Mouse (Mus musculus) megakaryocyte, embryonic 14.5 days (primary cell): ENCODE measurements at regions not wholly inside any gene's neighbourhood (a gene's known extent, or its start where the extent isn't known, plus 50 kb on each side); places are given as distances from the start of the nearest gene placed in this dataset.
"Not testable (repeated sequence)": the region's sequence is repeated elsewhere in the genome, so short reads cannot be mapped to it uniquely, and the experiment has no call there.

Source experiments
- H3K27me3 ChIP-seq: replicated peaks from 2 replicates; pipeline ENCODE3; 2012; ENCODE audit warnings: inconsistent platforms
- H3K36me3 ChIP-seq: replicated peaks from 2 replicates; pipeline ENCODE3; 2012; ENCODE audit warnings: low read length, inconsistent platforms, mixed read lengths
- H3K4me1 ChIP-seq: 2 replicates; pipeline ENCODE4 v1.6.1; 2012; ENCODE audit warnings: inconsistent platforms
- H3K4me3 ChIP-seq: replicated peaks from 2 replicates; pipeline ENCODE3; 2012; ENCODE audit warnings: moderate library complexity, mild to moderate bottlenecking, inconsistent platforms
- H3K9me3 ChIP-seq: 2 replicates; pipeline ENCODE4 v1.6.1; 2012; ENCODE audit warnings: inconsistent platforms
- FLI1 ChIP-seq: IDR thresholded peaks from 2 replicates; pipeline ENCODE4 v1.6.1; 2012; ENCODE audit warnings: low read length, inconsistent platforms, mixed read lengths
- GATA1 ChIP-seq: IDR thresholded peaks from 3 replicates; pipeline ENCODE4 v1.6.1; 2012; ENCODE audit warnings: mixed read lengths, low read length, inconsistent platforms, borderline replicate concordance

DNA sequence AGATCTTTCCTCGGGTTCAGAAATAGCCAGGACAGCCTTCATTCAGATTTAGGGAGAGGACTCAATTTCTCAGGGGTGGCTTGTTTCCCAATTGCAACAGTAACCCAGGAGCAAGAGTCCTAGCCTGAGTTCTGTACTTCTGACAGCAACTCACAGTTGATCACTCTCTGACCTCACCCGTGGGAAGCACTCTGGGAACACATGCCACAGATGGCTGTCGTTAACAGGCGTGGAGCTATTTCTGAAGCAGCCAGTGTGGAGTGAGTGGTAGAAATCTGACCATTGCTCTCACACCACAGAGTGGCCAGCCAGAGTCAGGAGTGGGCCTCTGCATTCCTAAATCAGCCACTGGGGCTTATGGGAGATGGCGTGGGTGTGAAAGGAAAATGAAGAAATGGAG, 63.3 kb downstream of the Rhob start:
- TF ChIP-seq GATA1 (no peak), FLI1 (no peak)
- H3K4me1 ChIP-seq = peaks cover 81% of the 10 kb centered on the region
- H3K9me3 ChIP-seq = no peaks in the 10 kb centered on the region

GRCm38 (mm10) chr12:8435651-8436348, 64.0 kb downstream of the Rhob start:
- not testable (repeated sequence) for H3K9me3 ChIP-seq, H3K4me3 ChIP-seq, H3K36me3 ChIP-seq, H3K27me3 ChIP-seq
- peaks cover 81% of the 10 kb centered on the region for H3K4me1 ChIP-seq

More for the DNA sequence above, 63.3 kb downstream of the Rhob start:
- H3K4me3 ChIP-seq = no peak overlapping the region
- H3K36me3 ChIP-seq = no peaks in the 10 kb centered on the region
- no peaks in the 10 kb centered on the region for H3K27me3 ChIP-seq

GRCm38 (mm10) chr12:8428228-8428990, 71.4 kb downstream of the Rhob start:
- H3K4me1 ChIP-seq = peaks cover 78% of the 10 kb centered on the region
- peaks cover 10% of the 10 kb centered on the region for H3K36me3 ChIP-seq
- peaks cover 10% of the 10 kb centered on the region for H3K27me3 ChIP-seq
- TF ChIP-seq FLI1 = no peak
- TF ChIP-seq GATA1 = no peak
- H3K4me3 ChIP-seq = peak overlapping the region; percentile 4
- H3K9me3 ChIP-seq = peaks cover 13% of the 10 kb centered on the region

- Histone ChIP-seq H3K4me1 (peaks cover 50% of the 10 kb centered on the region), H3K27me3 (peaks cover 16% of the 10 kb centered on the region), H3K36me3 (no peaks in the 10 kb centered on the region), H3K4me3 (no peak overlapping the region), H3K9me3 (0 out of 2 replicates have a peak, but pooled peaks cover under 1% of the 10 kb centered on the region)
- no peak for TF ChIP-seq FLI1
- TF ChIP-seq GATA1 = no peak
These were observed 75.3 kb downstream of the Rhob start for GRCm38 (mm10) chr12:8424515-8424914.

DNA sequence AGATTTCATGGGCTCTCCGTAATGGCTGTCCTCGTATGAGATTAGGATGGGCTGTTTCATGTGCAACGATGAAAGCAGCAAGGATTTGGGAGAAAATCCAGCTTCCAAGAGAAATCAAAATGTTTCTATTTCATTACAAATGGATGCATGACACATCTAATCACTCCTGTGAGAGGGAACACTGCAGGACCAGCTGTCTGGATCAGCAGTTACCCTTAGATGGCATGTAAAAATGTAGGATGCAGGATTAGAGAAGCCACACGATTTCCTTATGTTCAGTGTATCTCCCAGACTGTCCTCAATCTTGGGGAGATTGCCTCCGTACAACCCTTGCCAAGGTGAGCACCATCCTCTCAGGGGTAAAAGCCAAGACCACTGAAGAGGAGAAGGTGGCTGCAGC, 77.1 kb downstream of the Rhob start:
- Histone ChIP-seq H3K4me1 (peaks cover 31% of the 10 kb centered on the region), H3K27me3 (peaks cover 18% of the 10 kb centered on the region), H3K9me3 (no peaks in the 10 kb centered on the region), H3K36me3 (no peaks in the 10 kb centered on the region), H3K4me3 (no peak overlapping the region)
- TF ChIP-seq GATA1 (no peak), FLI1 (no peak)

GRCm38 (mm10) chr12:8421271-8421567, 78.6 kb downstream of the Rhob start:
- no peaks in the 10 kb centered on the region for H3K36me3 ChIP-seq
- H3K4me3 ChIP-seq = no peak overlapping the region
- peaks cover 26% of the 10 kb centered on the region for H3K4me1 ChIP-seq
- H3K27me3 ChIP-seq = peaks cover 16% of the 10 kb centered on the region
- TF ChIP-seq FLI1 = no peak
- TF ChIP-seq GATA1 = no peak
- H3K9me3 ChIP-seq = peaks cover 4% of the 10 kb centered on the region

DNA sequence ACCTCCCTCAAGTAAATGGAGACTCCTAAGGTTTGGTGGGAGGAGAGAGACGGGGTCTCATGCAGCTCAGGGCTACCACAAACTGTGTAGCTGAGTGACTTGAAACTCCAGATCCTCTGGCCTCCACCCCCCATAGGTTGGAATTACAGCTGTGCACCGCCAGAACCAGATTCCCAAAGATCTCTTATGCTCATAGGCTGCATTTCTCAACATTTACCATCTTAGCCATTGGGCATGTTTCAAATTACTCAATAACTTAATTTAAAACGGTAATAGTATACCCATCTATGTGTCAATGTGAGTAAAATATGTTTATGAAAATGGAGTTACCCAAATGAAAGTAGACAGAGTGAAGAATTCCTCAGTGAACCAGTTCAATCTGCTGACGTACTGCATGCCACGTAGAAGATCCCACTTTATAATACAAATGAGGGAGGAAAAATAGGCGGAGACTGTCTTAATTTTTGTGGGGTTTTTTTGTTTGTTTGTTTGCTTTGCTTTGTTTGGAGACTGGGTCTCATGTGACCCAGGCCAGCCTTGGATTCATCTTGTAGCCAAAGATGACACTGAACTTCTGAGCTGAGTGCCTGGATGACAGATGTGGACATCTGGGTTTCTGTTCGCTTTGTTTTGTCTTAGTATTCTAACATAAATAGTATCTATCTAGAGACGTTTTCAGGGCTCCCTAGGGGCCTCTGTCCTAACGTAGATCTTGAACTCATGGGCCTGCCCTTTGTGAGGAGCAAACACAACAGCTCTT, 79.1 kb downstream of the Rhob start:
- Histone ChIP-seq H3K36me3 (no peaks in the 10 kb centered on the region), H3K27me3 (peaks cover 15% of the 10 kb centered on the region), H3K9me3 (peaks cover 9% of the 10 kb centered on the region), H3K4me1 (peaks cover 26% of the 10 kb centered on the region), H3K4me3 (no peak overlapping the region)
- TF ChIP-seq GATA1 (no peak), FLI1 (no peak)

- Histone ChIP-seq H3K9me3 (peaks cover 14% of the 10 kb centered on the region), H3K4me1 (peaks cover 21% of the 10 kb centered on the region), H3K4me3 (no peak overlapping the region), H3K27me3 (peaks cover 8% of the 10 kb centered on the region), H3K36me3 (no peaks in the 10 kb centered on the region)
- no peak for TF ChIP-seq GATA1
- TF ChIP-seq FLI1 = no peak
These were observed 80.9 kb downstream of the Rhob start for GRCm38 (mm10) chr12:8418890-8419289.

GRCm38 (mm10) chr12:8417127-8417790, 82.5 kb downstream of the Rhob start:
- no peaks in the 10 kb centered on the region for H3K36me3 ChIP-seq
- H3K9me3 ChIP-seq = peaks cover 14% of the 10 kb centered on the region
- no peak overlapping the region for H3K4me3 ChIP-seq
- TF ChIP-seq GATA1 (no peak), FLI1 (no peak)
- H3K4me1 ChIP-seq = peaks cover 23% of the 10 kb centered on the region
- peaks cover 3% of the 10 kb centered on the region for H3K27me3 ChIP-seq
